Mouse (Mus musculus) natural killer cell, adult 2 months (primary cell): ENCODE measurements around the gene Lgals3bp.
A peak's percentile ranks its signal among the peaks of the same experiment; 100 is the strongest.

Experiments
- DNase-seq, 2 experiments: peaks; one replicate each; pipeline ENCODE4 v3.0.0; 2022; ENCODE audit warnings: low spot score in 2 of 2

The Lgals3bp gene

DNA sequence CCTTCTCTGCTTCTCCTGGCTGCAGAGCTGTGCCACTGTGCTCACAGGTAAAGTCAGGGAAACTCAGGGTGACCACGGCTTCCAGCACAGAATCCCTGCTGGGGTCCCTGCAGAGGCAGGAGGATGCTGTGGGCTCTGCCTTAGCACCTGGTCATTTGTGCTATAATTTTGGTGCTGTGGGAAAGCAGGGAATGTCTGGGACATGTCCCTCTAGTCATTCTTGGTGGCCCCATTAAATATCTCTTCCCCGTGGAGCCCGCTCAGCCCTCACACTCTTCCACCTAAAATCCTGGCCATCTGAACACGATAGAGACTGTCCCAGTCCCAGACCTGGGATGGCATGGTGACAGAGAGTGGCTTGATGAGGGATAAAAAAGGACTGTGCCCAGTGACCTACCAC, 37.9 kb downstream of the Lgals3bp start:
- no peak for DNase-seq

DNA sequence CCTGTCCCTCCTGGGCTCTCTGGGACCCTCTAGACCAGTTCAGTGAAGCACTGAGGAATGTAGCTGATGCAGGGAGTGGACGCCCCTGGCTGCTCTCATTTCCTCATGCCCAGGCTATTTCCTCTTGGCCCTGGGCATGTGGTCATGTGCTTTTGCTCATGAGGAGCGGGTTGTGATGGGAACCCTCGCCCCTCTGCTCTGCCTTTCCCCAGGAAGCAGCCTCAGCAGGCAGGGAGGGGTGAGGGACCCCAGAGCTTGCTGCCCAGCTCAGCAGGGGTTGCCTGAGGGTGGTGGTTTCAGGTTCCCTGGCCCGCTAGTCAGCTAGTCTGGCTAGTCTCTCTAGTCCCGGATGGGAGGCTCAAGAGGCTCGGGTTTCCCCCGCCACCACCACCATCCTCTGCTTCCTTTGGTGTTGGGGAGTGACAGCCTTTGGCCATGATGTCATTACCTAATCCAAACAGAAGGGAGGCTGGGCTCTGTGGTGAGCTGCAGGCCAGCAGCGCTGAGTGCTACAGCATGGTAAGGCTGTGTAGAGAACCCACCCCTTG, 38.8 kb downstream of the Lgals3bp start:
- peak; percentile 65 to 77 for DNase-seq

DNA sequence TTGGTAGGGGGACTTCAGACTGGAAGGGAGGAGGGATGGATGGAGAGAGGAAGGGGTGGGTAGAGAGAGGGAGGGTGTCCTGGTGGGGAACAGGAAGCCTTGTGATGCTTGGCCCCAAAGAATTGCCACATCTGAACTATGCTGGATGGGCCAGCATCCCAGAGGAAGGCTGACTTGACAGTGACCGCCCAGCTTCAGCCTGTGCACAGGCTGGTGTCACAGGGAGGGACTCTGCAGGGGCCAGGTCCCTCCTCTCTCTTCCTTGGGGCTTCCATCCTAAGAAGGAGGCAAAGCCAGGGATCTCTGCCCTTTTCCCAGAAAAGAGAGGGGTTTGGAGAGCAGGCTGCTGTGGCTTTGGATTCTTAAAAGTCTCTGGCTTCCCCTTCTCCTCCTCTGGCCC, 39.4 kb downstream of the Lgals3bp start:
- no peak for DNase-seq

DNA sequence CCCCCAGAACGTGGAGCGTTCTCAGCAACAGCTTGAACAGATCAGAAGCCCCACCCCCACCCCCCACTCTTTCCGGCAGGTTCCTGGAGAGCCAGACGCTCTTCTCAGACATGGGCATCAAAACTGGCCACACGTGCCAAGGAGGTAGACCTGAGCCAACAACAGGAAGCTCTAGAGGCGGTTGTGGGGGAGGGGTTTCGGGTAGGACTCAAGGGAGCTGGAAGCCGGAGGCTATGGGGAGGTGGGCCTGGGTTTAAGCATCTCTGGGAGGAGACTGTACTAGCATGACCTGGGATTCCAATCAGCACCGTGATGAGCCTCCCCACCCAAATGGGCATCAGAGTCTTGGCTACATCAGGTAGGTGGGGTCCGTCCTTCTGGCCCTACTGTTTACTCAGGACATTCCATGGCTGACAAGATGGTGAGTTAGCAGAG, 41.0 kb downstream of the Lgals3bp start:
- no peak for DNase-seq

DNA sequence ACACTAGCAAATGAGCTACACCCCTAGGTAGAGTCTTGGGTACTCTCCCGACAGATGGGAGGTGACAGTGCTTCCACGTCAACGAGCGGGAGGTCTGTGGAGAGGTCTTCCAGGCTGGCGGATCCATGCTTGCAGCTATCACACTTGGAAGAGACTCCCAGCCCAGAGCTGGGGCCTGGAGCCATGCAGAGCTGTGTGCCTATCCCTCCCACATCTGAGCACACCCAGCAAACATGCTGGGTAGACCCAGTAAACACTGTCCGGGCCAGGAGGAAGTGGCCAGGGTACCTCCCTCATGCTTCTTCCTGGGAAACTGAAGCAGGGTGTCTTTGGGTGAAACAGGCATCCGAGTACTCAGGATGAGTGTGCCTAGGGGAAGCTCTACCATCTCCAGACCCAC, 41.4 kb downstream of the Lgals3bp start:
- no peak for DNase-seq

DNA sequence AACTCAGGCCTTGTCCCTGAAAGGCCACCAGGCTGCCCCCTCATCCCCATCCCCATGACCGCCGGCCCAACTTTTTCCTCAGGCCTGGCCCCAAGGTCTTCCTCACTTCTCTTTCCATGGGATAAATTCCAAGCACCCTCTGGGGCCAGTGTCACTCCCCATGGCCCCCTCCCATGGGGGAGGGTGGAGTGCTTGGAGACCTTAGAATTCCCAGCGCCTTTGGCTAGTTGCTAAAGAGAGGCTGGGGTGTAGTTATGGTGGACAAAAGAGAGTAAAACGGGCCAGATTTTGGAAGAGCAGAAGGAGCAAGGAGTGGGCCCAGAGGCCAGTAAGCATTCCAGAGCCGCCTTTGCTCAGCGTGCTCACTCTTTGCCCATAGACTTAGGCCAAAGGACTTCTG, 46.3 kb downstream of the Lgals3bp start, which contains the start of gene Timp2:
TSS of gene Timp2 (minus strand) at position 101 of the 400 bp plus-strand sequence.
- no peak for DNase-seq

DNA sequence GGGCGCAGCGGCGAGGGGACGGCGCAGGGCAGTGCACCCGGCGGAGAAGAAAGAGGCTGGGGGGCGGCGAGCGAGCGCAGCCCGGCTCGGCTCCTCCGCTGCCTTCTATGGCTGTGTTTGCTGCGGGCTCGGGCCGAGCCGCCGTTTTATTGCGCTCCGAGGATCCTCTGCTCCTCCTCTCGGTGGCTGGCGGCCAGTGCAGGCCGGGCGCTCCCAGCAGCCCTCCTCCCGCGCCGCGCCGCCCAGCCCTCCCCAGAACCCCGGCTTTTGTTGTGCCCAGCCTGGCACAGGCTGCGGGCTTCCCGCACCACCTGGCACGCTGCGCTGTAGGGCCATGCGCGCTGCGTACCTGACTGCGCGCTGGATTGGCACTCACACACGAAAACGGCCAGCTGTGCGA, 46.7 kb downstream of the Lgals3bp start:
- DNase-seq, result peak; percentile 70 to 78

DNA sequence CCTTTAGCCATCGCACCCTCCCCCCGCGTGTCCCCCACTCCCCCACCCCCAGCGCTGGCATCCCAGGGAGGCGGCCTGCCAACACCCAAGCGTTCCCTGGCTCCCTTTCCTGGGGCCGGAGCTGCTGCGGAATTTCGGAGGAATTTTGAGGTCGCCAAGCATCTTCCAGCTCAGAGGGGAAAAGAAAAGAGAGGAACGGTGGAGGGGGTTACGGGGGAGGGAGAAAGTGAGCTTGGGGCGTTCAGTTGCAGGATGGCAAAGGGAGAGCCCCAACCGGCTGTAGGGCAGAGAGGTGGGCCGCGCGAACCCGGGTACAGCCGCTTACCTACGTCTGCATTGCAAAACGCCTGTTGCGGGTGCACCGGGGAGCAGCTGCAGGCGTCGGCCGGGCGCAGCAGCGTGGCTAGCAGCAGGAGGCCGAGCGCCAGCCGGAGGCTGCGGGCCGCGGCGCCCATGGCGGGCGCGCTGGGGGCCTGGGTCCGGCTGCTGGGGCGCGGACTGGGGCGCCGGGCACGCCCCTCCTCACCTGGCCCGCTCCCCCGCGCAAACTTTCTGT, 47.2 kb downstream of the Lgals3bp start:
- DNase-seq, result no peak

DNA sequence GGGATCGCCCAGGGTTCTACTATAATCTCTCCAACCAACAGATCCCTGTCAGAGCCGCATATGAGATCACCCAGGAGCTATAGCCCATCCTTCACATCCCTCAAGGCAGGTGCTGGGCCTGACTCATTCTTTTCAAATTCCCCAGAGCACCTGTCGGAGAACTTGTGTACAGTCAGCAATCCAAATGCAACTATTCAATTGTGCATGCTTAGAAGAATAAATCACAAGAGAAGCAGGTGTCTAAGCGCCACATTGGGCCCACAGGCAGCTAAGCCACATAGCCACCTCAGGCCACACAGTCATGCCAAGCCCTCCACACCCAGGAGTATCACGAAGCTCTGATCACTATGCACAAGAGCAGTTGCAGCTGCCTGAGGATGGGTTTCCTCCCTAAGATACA, 52.4 kb downstream of the Lgals3bp start:
- no peak for DNase-seq

DNA sequence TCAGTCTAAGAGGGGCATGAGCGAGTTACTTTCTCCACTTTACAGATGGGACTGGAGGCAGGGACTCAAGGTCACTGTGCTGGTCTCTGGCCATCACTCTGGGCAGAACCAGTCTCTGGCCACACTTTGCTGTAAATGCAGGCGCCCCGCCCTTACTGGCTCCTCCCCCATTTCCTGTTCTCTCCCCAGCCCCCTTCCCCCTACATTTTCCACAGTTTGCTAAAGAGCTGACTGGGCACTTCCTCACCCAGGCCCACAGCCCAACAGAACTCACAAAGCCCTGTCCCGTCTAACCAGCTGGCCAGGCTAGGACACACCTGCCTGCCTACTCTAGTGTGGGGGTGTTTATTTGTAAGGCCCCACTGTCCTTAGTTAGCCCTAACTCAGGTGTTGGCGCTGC, 53.0 kb downstream of the Lgals3bp start:
- DNase-seq, result peak; percentile 45 to 57

DNA sequence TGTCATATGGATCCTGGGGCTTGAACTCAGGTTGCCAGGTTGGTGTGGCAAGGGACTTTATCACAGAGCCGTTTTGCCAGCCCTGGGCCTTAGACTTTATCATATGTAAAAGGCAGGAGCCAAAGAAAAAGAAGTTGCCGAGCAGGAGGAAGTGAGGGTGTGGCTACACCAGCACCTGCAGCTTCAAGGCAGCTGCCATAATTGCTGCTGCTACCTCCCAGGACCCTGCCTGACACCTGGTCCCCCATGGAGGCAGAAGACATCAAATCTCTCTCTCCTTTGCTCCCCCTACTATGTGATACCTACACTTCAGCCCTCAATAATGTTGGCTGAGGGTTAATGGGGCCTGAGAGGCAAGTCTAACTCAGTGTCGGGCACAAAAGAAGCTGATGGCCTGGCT, 53.5 kb downstream of the Lgals3bp start:
- DNase-seq, result no peak

DNA sequence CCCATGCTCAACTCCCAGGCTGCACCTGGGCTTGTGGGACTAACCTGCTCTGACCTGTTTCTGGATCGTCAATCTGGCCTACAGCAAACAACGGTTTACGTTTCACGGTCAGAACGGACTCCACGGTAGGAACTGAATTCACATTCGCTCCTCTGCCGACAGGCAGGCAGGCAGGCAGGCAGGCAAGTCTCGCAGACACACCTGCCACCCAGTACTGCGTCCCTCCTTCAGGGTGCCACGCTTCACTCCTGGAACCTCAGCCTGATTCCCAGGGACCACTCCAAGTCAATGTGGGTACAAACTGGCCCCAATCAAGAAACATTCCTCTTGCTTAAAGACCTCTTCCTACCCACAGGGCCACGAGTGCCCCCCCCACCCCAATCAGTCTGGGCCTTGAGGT, 54.0 kb downstream of the Lgals3bp start:
- no peak for DNase-seq

DNA sequence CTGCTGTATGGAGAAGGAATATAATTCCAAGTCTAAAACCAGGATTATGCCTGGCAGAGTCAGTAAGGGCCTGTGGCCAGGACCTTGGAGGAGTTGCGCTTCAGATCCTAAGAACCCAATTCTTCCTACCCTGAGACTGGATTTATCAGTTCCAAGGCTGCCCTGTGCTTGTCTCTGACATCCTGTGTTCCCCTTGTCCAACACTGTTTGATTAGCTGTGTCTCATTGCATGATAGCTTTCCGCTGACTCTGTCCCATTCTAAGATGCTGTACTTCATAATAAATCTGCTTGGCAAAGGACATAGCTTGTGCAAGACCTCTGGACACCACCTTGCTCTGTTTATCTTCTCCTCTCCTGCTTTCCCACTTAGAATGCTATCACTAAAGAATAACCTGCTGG, 54.5 kb downstream of the Lgals3bp start:
- DNase-seq, result no peak

DNA sequence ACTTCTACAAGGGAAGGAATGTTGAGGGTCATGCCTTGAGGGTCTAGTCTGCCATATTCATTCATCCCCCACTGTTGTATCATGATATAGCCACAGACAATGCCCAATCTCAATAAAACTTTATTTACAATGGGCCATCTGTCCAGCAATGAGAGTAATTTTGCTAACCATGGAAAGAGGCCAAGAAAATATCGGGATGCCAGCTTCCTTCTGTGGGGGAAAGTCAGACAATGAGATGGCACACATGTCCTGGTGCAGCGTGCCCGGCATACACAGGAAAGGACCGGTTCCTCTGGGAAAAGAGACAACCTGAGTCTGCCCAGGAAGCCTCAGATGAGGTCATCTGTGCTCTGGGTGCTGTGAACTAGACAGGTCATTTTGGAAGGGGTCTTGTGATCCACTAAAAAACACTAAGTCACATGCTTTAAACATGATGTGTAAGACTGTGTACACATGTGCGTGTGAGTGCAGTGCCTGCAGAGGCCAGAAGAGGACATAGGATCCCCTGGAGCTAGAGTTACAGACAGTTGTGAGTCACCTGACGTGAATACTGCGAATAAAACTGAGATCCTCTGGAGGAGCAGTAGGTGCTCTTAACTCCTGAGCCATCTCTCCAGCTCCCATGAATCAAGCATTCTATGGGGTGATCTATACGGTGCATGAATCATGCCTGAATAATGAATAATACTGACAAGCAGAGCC, 55.3 kb downstream of the Lgals3bp start:
- DNase-seq, result no peak

DNA sequence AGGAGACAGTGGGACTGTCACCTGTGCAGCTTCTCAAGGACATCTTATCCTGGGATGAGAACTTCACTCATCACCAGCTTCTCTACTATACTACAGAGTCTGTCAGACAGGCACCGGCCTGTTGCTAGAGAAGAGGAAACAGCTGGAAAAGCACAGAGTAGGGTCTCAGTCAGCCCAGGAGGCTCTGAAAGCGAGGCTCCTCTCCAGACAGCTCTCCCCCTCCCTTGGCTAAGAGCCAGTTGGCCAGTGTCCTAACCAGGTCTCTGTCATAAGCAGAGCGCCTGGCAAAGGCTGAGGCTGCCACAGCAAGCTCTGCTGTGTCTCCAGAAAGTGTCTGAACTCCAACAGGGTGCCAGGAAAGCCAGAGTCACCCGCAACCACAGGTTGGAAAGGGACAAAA, 56.2 kb downstream of the Lgals3bp start:
- no peak for DNase-seq

DNA sequence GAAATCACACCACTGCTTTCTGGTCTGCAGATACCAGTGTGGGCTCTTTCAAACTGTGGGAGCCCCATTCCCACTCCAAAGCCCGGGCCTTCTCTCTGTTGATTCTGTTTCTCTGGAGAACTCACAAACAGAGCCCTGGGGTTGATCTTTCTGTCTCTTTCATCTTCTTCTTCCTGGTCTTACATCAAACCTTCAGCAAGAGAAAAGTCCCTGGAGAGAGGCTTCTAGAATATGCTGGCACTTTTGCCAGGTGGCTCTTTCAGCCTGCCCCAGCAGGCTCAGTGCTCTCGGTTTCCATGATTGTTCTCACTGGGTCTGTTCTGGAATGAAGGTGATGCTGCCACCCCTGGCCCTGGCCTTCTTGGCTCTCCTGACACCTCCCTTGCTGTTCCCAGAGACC, 58.3 kb downstream of the Lgals3bp start:
- no peak for DNase-seq
